Mouse (Mus musculus): ENCODE measurements at regions not wholly inside any gene's neighbourhood (a gene's known extent, or its start where the extent isn't known, plus 50 kb on each side); places are given as distances from the start of the nearest gene placed in this dataset.
A peak's percentile ranks its signal among the peaks of the same experiment; 100 is the strongest.

GRCm38 (mm10) chr8:90000899-90001640 lies 347.1 kb downstream of the Tox3 start:
- TF ChIP-seq POLR2A (IDR thresholded peaks at IDR 0.05; ENCODE audit: low read depth, low read length) (no peak), CTCF (IDR thresholded peaks at IDR 0.05; ENCODE audit: extremely low read depth, insufficient read length, insufficient replicate concordance, low read depth, low read length) (peak; percentile 79; the same call in 1 of the 2 replicates)

Data from small intestine, adult 2 months (tissue).